Mouse (Mus musculus) liver, embryonic 15.5 days (tissue): Measurements from ENCODE around the gene Cma1. TPM values are rescaled to one million over a fixed set of nuclear protein-coding genes. Genes with fewer than 3 reads are reported as not detected.

Experiments
- polyA plus RNA-seq: library from polyadenylated mRNA; unstranded; fragments of >200 nt; fragmentation: Nextera tagmentation; extraction: Ambion mirVana; gene quantifications from 2 replicates; pipeline ENCODE4 v1.2.1, GENCODE M21; 2015

Gene Cma1
- polyA plus RNA-seq, 1 experiment from 2014 or later, result 0.47 TPM

Other genes starting within 250 kb of the Cma1 start
- gene Tgm1, start 230.7 kb downstream of the Cma1 start, polyA plus RNA-seq, result 2.9 and 3.9 TPM in 2 replicates
- gene Rabggta, start 222.4 kb downstream of the Cma1 start, polyA plus RNA-seq, result 10.5 and 11.0 TPM in 2 replicates
- 39.4 and 43.5 TPM in 2 replicates for gene Dhrs1, start 199.0 kb downstream of the Cma1 start, polyA plus RNA-seq
- gene Nop9, start 199.0 kb downstream of the Cma1 start, polyA plus RNA-seq, result 23.4 and 24.4 TPM in 2 replicates
- 57.5 and 77.8 TPM in 2 replicates for gene Cideb, start 186.2 kb downstream of the Cma1 start, polyA plus RNA-seq
- gene Ltb4r2, start 183.2 kb downstream of the Cma1 start, polyA plus RNA-seq, result 0.74 and 0.93 TPM in 2 replicates
- 14.0 and 14.5 TPM in 2 replicates for gene Ltb4r1, start 178.7 kb downstream of the Cma1 start, polyA plus RNA-seq
- 1.4 and 1.9 TPM in 2 replicates for gene Adcy4, start 160.6 kb downstream of the Cma1 start, polyA plus RNA-seq
- gene Ripk3, start 155.8 kb downstream of the Cma1 start, polyA plus RNA-seq, result 16.9 and 19.7 TPM in 2 replicates
- gene Nfatc4, start 121.5 kb downstream of the Cma1 start, polyA plus RNA-seq, result 0.67 and 0.86 TPM in 2 replicates
- gene Nynrin, start 90.7 kb downstream of the Cma1 start, polyA plus RNA-seq, result 2.0 and 2.1 TPM in 2 replicates
- gene Cbln3, start 60.3 kb downstream of the Cma1 start, polyA plus RNA-seq, result 0.20 and 0.31 TPM in 2 replicates
- gene Khnyn, start 59.7 kb downstream of the Cma1 start, polyA plus RNA-seq, result 8.6 and 10.1 TPM in 2 replicates
- 12.8 and 15.5 TPM in 2 replicates for gene Sdr39u1, start 44.4 kb downstream of the Cma1 start, polyA plus RNA-seq
- gene Cma2, start 6.3 kb upstream of the Cma1 start, polyA plus RNA-seq, result not detected in 2 replicates
- not detected in 2 replicates for gene Mcpt1, start 73.3 kb upstream of the Cma1 start, polyA plus RNA-seq
- not detected in 2 replicates for gene Mcpt9, start 85.8 kb upstream of the Cma1 start, polyA plus RNA-seq
- 0.14 and 0.15 TPM in 2 replicates for gene Mcpt2, start 97.4 kb upstream of the Cma1 start, polyA plus RNA-seq
- not detected in 2 replicates for gene Mcpt4, start 117.6 kb upstream of the Cma1 start, polyA plus RNA-seq
- 6.2 and 6.4 TPM in 2 replicates for gene Mcpt8, start 140.6 kb upstream of the Cma1 start, polyA plus RNA-seq
- gene Ctsg, start 157.9 kb upstream of the Cma1 start, polyA plus RNA-seq, result 39.4 and 44.1 TPM in 2 replicates
- not detected in 2 replicates for gene Gzme, start 175.9 kb upstream of the Cma1 start, polyA plus RNA-seq
- not detected in 2 replicates for gene Gzmd, start 187.9 kb upstream of the Cma1 start, polyA plus RNA-seq
- not detected in 2 replicates for gene Gzmg, start 214.9 kb upstream of the Cma1 start, polyA plus RNA-seq
- gene Gzmn, start 229.9 kb upstream of the Cma1 start, polyA plus RNA-seq, result not detected in 2 replicates